Mouse (Mus musculus): ENCODE data around the gene Lrp8. TPM values are rescaled to one million over a fixed set of nuclear protein-coding genes. Genes with fewer than 3 reads are reported as not detected.

The Lrp8 gene
- total and polyA plus RNA-seq, 3 experiments: 25.2 to 33.2 TPM; not detected in 1

- Histone ChIP-seq H3K4me1 (ENCODE audit: control insufficient read depth in 1 of 2, insufficient read depth in 2 of 2, low read length in 2 of 2) (peaks cover 3 to 18% of the 10 kb centered on the region in 2 experiments; a peak in 3 of 4 replicates), H3K9ac (ENCODE audit: control insufficient read depth, low read depth, low read length, poor library complexity, severe bottlenecking) (peak overlapping the region; percentile 6; the same call in 1 of the 2 replicates), H3K9me3 (replicated peaks; ENCODE audit: insufficient read depth, low read length) (no peaks in the 10 kb centered on the region), H3K36me3 (ENCODE audit: control insufficient read depth in 1 of 2, insufficient read depth in 2 of 2, low read length in 2 of 2) (peaks cover 0 to 3% of the 10 kb centered on the region in 2 experiments; a peak in 2 of 4 replicates), H3K27ac (ENCODE audit: control insufficient read depth, low read depth, low read length) (no peak overlapping the region), H3K27me3 (ENCODE audit: control insufficient read depth in 1 of 2, insufficient read depth in 2 of 2, low read length in 2 of 2) (peaks cover 0 to 3% of the 10 kb centered on the region in 2 experiments; a peak in 2 of 4 replicates), H3K4me3 (ENCODE audit: control insufficient read depth in 1 of 2, insufficient read depth in 1 of 2, low read depth in 2 of 2, low read length in 2 of 2) (no peak overlapping the region), H3K79me2 (ENCODE audit: control insufficient read depth, insufficient read depth, low read length, poor library complexity) (no peaks in the 10 kb centered on the region)
- peak; percentile 76 for DNase-seq (ENCODE audit: low read depth, low spot score)
- TF ChIP-seq NELFE (IDR thresholded peaks at IDR 0.05; ENCODE audit: low read depth, low read length) (peak; percentile 35; the same call in 1 of the 2 replicates), E2F4 (IDR thresholded peaks at IDR 0.05; ENCODE audit: borderline replicate concordance, low read depth, low read length) (no peak), EP300 (IDR thresholded peaks at IDR 0.05; ENCODE audit: low read depth in 1 of 2, low read length in 2 of 2) (no peak), ETS1 (IDR thresholded peaks at IDR 0.05; ENCODE audit: low read depth, low read length) (no peak), RAD21 (IDR thresholded peaks at IDR 0.05; ENCODE audit: low read depth, low read length) (no peak), ZNF384 (IDR thresholded peaks at IDR 0.05; ENCODE audit: low read depth, low read length) (no peak), ELF1 (IDR thresholded peaks at IDR 0.05; ENCODE audit: low read depth, low read length) (peak; percentile 34; the same call in 1 of the 2 replicates), MAFK (IDR thresholded peaks at IDR 0.05; ENCODE audit: borderline replicate concordance, low read depth, low read length) (no peak), MAX (IDR thresholded peaks at IDR 0.05; ENCODE audit: low read length) (no peak)
These were observed 24.9 kb upstream of the Lrp8 start for GRCm38 (mm10) chr4:107776990-107777673.

- Histone ChIP-seq H3K4me3 (ENCODE audit: control insufficient read depth in 1 of 2, insufficient read depth in 1 of 2, low read depth in 2 of 2, low read length in 2 of 2) (no peak overlapping the region), H3K27me3 (ENCODE audit: control insufficient read depth in 1 of 2, insufficient read depth in 2 of 2, low read length in 2 of 2) (peaks cover 0 to 3% of the 10 kb centered on the region in 2 experiments; a peak in 3 of 4 replicates), H3K9me3 (replicated peaks; ENCODE audit: insufficient read depth, low read length) (no peaks in the 10 kb centered on the region), H3K79me2 (ENCODE audit: control insufficient read depth, insufficient read depth, low read length, poor library complexity) (no peaks in the 10 kb centered on the region), H3K27ac (ENCODE audit: control insufficient read depth, low read depth, low read length) (no peak overlapping the region), H3K9ac (ENCODE audit: control insufficient read depth, low read depth, low read length, poor library complexity, severe bottlenecking) (no peak overlapping the region), H3K36me3 (ENCODE audit: control insufficient read depth in 1 of 2, insufficient read depth in 2 of 2, low read length in 2 of 2) (no peaks in the 10 kb centered on the region), H3K4me1 (ENCODE audit: control insufficient read depth in 1 of 2, insufficient read depth in 2 of 2, low read length in 2 of 2) (no peaks in the 10 kb centered on the region)
- TF ChIP-seq USF2 (IDR thresholded peaks at IDR 0.05; ENCODE audit: borderline replicate concordance in 1 of 2, insufficient read depth in 1 of 2, low read depth in 1 of 2, low read length in 2 of 2) (no peak), EP300 (IDR thresholded peaks at IDR 0.05; ENCODE audit: low read depth in 1 of 2, low read length in 2 of 2) (no peak), BHLHE40 (IDR thresholded peaks at IDR 0.05; ENCODE audit: borderline replicate concordance, low read depth, low read length) (no peak), GATA1 (IDR thresholded peaks at IDR 0.05; ENCODE audit: low read depth, low read length) (no peak), MYC (IDR thresholded peaks at IDR 0.05; ENCODE audit: low read depth, low read length) (no peak), JUND (IDR thresholded peaks at IDR 0.05; ENCODE audit: low read depth, low read length) (no peak), POLR2AphosphoS5 (IDR thresholded peaks at IDR 0.05; ENCODE audit: borderline replicate concordance, low read depth, low read length) (no peak), MEF2A (IDR thresholded peaks at IDR 0.05; ENCODE audit: extremely low read depth, insufficient replicate concordance, low read depth, low read length, poor library complexity, severe bottlenecking) (no peak), TBP (IDR thresholded peaks at IDR 0.05; ENCODE audit: low read depth, low read length) (no peak), ZNF384 (IDR thresholded peaks at IDR 0.05; ENCODE audit: low read depth, low read length) (no peak), NRF1 (IDR thresholded peaks at IDR 0.05; ENCODE audit: insufficient read depth, low read depth, low read length, poor library complexity, severe bottlenecking) (no peak), CHD1 (IDR thresholded peaks at IDR 0.05; ENCODE audit: low read depth, low read length) (no peak), MYB (IDR thresholded peaks at IDR 0.05; ENCODE audit: low read depth, low read length) (no peak), ETS1 (IDR thresholded peaks at IDR 0.05; ENCODE audit: low read depth, low read length) (no peak), ELF1 (IDR thresholded peaks at IDR 0.05; ENCODE audit: low read depth, low read length) (no peak), HCFC1 (IDR thresholded peaks at IDR 0.05; ENCODE audit: low read depth, low read length) (no peak), ZKSCAN1 (IDR thresholded peaks at IDR 0.05; ENCODE audit: low read depth, low read length) (no peak), NELFE (IDR thresholded peaks at IDR 0.05; ENCODE audit: low read depth, low read length) (no peak), TAL1 (IDR thresholded peaks at IDR 0.05; ENCODE audit: low read length) (no peak)
- no peak for DNase-seq (ENCODE audit: low read depth, low spot score)
These were observed 18.5 kb upstream of the Lrp8 start for GRCm38 (mm10) chr4:107783541-107783940.
